Comparison of ENCODE assay signal across 1 mouse cellular context in genomic region chr11:82855327-82855973, GRCm38 (mm10).
TF ChIP-seq lines count a peak whose summit lies in the region.

No protein-coding gene starts in this region.

TF ChIP-seq in CH12.LX, 34 proteins besides CTCF, POLR2A, EP300 and RAD21:
- TF ChIP-seq ZMIZ1 (IDR thresholded peaks at IDR 0.05; ENCODE audit: low read depth, low read length) (no peak), POLR2AphosphoS2 (IDR thresholded peaks at IDR 0.05; ENCODE audit: low read depth, low read length) (no peak), MAX (IDR thresholded peaks at IDR 0.05; ENCODE audit: low read length) (no peak), BHLHE40 (IDR thresholded peaks at IDR 0.05; ENCODE audit: low read depth, low read length) (0 out of 2 replicates have a peak, but pooled peaks have one; percentile 20), MAFK (IDR thresholded peaks at IDR 0.05; ENCODE audit: insufficient replicate concordance, low read length) (no peak), SIN3A (IDR thresholded peaks at IDR 0.05; ENCODE audit: low read length) (0 out of 2 replicates have a peak, but pooled peaks have one; percentile 32), UBTF (IDR thresholded peaks at IDR 0.05; ENCODE audit: low read depth, low read length) (no peak), MEF2A (IDR thresholded peaks at IDR 0.05; ENCODE audit: borderline replicate concordance, low read depth, low read length) (peak; percentile 32; the same call in 1 of the 2 replicates), HCFC1 (IDR thresholded peaks at IDR 0.05; ENCODE audit: low read depth, low read length) (no peak), MXI1 (IDR thresholded peaks at IDR 0.05; ENCODE audit: low read depth, low read length) (peak; percentile 71; the same call in 1 of the 2 replicates), IRF4 (IDR thresholded peaks at IDR 0.05; ENCODE audit: low read depth, low read length) (peak; percentile 48; the same call in 1 of the 2 replicates), CHD1 (IDR thresholded peaks at IDR 0.05; ENCODE audit: low read depth, low read length) (peak; percentile 25; the same call in 1 of the 2 replicates), RCOR1 (conservative IDR thresholded peaks at IDR 0.05; ENCODE audit: low read depth, low read length) (no peak), TCF12 (IDR thresholded peaks at IDR 0.05; ENCODE audit: low read depth, low read length) (no peak), ZKSCAN1 (IDR thresholded peaks at IDR 0.05; ENCODE audit: borderline replicate concordance, low read depth, low read length) (no peak), ELF1 (IDR thresholded peaks at IDR 0.05; ENCODE audit: low read depth, low read length) (no peak), E2F4 (IDR thresholded peaks at IDR 0.05; ENCODE audit: insufficient replicate concordance, low read depth, low read length) (no peak)
